Mouse (Mus musculus) ES-E14 (cell line): ENCODE results near the gene Kcnk4.

Experiments used
- HCFC1 ChIP-seq: IDR thresholded peaks from 2 replicates; pipeline ENCODE4 v1.6.1; 2012; ENCODE audit warnings: low read length, inconsistent platforms, borderline replicate concordance; ENCODE audit not compliant: insufficient read depth
- MAFK ChIP-seq: IDR thresholded peaks from 2 replicates; pipeline ENCODE4 v1.6.1; 2014; ENCODE audit warnings: mild to moderate bottlenecking, low read depth, low read length, inconsistent platforms; ENCODE audit not compliant: insufficient read depth
- ZC3H11A ChIP-seq: IDR thresholded peaks from 2 replicates; pipeline ENCODE4 v1.6.1; 2012; ENCODE audit warnings: low read depth, mild to moderate bottlenecking, inconsistent platforms, low read length, borderline replicate concordance

DNA sequence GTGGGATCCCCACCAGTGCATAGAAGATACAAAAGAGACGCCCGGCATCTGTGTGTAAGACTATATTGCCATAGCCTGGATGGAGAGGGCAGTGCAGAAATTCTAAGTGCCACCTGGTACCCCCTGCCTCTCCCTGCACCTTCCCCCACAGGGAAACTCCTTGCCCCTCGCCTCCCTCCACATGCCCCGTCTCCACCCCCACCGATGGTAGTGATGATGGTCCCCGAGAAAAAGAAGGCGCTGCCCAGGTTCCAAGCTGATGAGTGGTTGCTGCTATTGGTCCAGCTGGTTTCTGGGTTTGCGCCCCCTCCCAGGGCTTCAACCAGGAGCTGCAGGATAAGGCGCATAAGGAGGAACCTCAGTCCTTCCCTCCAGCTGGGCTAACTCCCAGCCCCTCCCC is 6.2 kb downstream of the Kcnk4 start:
- TF ChIP-seq MAFK (no peak), ZC3H11A (no peak), HCFC1 (no peak)
